Mouse (Mus musculus) MEL-GATA-1-ER (cell line): ENCODE results near the gene Lep.

ENCODE experiments used
- DNase-seq: peaks from one replicate; pipeline ENCODE4 v3.0.0-alpha.2; 2012; ENCODE audit warnings: low read depth; ENCODE audit errors: extremely low read depth

The Lep gene

GRCm38 (mm10) chr6:29059846-29060685, at the start of gene Lep:
Gene Lep, plus strand, starts transcription at chr6:29060220.
- no peak for DNase-seq

GRCm38 (mm10) chr6:29011651-29012050, 48.4 kb upstream of the Lep start:
- no peak for DNase-seq

GRCm38 (mm10) chr6:29013216-29013615, 46.8 kb upstream of the Lep start:
- DNase-seq, result no peak

GRCm38 (mm10) chr6:29016891-29017412, 43.1 kb upstream of the Lep start:
- no peak for DNase-seq

GRCm38 (mm10) chr6:29019756-29020720, 40.0 kb upstream of the Lep start:
- no peak for DNase-seq

- DNase-seq, result no peak
Measured at GRCm38 (mm10) chr6:29020937-29021336, 39.1 kb upstream of the Lep start.

GRCm38 (mm10) chr6:29021501-29021900, 38.5 kb upstream of the Lep start:
- no peak for DNase-seq

GRCm38 (mm10) chr6:29022115-29022514, 37.9 kb upstream of the Lep start:
- DNase-seq, result no peak

- peak; percentile 36 for DNase-seq
Measured at GRCm38 (mm10) chr6:29023206-29023967, 36.6 kb upstream of the Lep start.

- peak; percentile 49 for DNase-seq
Measured at GRCm38 (mm10) chr6:29024000-29024417, 36.0 kb upstream of the Lep start.

GRCm38 (mm10) chr6:29025796-29026482, 34.1 kb upstream of the Lep start:
- no peak for DNase-seq

- no peak for DNase-seq
Measured at GRCm38 (mm10) chr6:29026766-29027165, 33.3 kb upstream of the Lep start.

- DNase-seq, result no peak
Measured at GRCm38 (mm10) chr6:29028129-29028528, 31.9 kb upstream of the Lep start.

GRCm38 (mm10) chr6:29029521-29029920, 30.5 kb upstream of the Lep start:
- DNase-seq, result no peak

GRCm38 (mm10) chr6:29031216-29031615, 28.8 kb upstream of the Lep start:
- no peak for DNase-seq

GRCm38 (mm10) chr6:29031704-29032310, 28.2 kb upstream of the Lep start:
- DNase-seq, result no peak

- DNase-seq, result no peak
Measured at GRCm38 (mm10) chr6:29032411-29032810, 27.6 kb upstream of the Lep start.

- no peak for DNase-seq
Measured at GRCm38 (mm10) chr6:29033981-29034646, 25.9 kb upstream of the Lep start.

- DNase-seq, result no peak
Measured at GRCm38 (mm10) chr6:29036698-29037097, 23.3 kb upstream of the Lep start.

- no peak for DNase-seq
Measured at GRCm38 (mm10) chr6:29040266-29040665, 19.8 kb upstream of the Lep start.
